Mouse (Mus musculus) c-Kit-positive CD71-positive TER-119-positive erythroid progenitor cells, embryonic 14.5 days (primary cell): ENCODE data around the gene Ccr4.
"Not testable (repeated sequence)": the region's sequence is repeated elsewhere in the genome, so short reads cannot be mapped to it uniquely, and the experiment has no call there.

Source experiments
- DNase-seq: peaks from one replicate; pipeline ENCODE4 v3.0.0-alpha.2; 2013; ENCODE audit warnings: low spot score

The Ccr4 gene

GRCm38 (mm10) chr9:114522041-114522440 lies 17.3 kb upstream of the Ccr4 start:
- DNase-seq = no peak

- not testable (repeated sequence) for DNase-seq
These were observed 15.8 kb upstream of the Ccr4 start for GRCm38 (mm10) chr9:114520529-114520928.

- DNase-seq = no peak
These were observed 14.2 kb upstream of the Ccr4 start for GRCm38 (mm10) chr9:114518812-114519477.

- no peak for DNase-seq
These were observed 13.3 kb upstream of the Ccr4 start for GRCm38 (mm10) chr9:114517924-114518497.

GRCm38 (mm10) chr9:114515364-114515763 lies 10.6 kb upstream of the Ccr4 start, which contains the start of gene C130032M10Rik:
TSS of gene C130032M10Rik (plus strand) at chr9:114515697.
- no peak for DNase-seq

- DNase-seq = no peak
These were observed 8.1 kb upstream of the Ccr4 start for GRCm38 (mm10) chr9:114512831-114513230.

- DNase-seq = no peak
These were observed 5.1 kb upstream of the Ccr4 start for GRCm38 (mm10) chr9:114509785-114510184.

GRCm38 (mm10) chr9:114507421-114507820 lies 2.7 kb upstream of the Ccr4 start:
- no peak for DNase-seq

GRCm38 (mm10) chr9:114506564-114506963 lies 1.8 kb upstream of the Ccr4 start:
- no peak for DNase-seq

- no peak for DNase-seq
These were observed 1.8 kb downstream of the Ccr4 start for GRCm38 (mm10) chr9:114502711-114503427.

- DNase-seq = no peak
These were observed 2.8 kb downstream of the Ccr4 start for GRCm38 (mm10) chr9:114501913-114502312.

- no peak for DNase-seq
These were observed 3.6 kb downstream of the Ccr4 start for GRCm38 (mm10) chr9:114501111-114501510.

- DNase-seq = peak; percentile 58
These were observed 4.8 kb downstream of the Ccr4 start for GRCm38 (mm10) chr9:114499783-114500515.

- DNase-seq = peak; percentile 64
These were observed 6.5 kb downstream of the Ccr4 start for GRCm38 (mm10) chr9:114498218-114498617.

- DNase-seq = no peak
These were observed 8.2 kb downstream of the Ccr4 start for GRCm38 (mm10) chr9:114496469-114496868.

- no peak for DNase-seq
These were observed 17.0 kb downstream of the Ccr4 start for GRCm38 (mm10) chr9:114487481-114488258.

- DNase-seq = no peak
These were observed 17.9 kb downstream of the Ccr4 start for GRCm38 (mm10) chr9:114486808-114487207.

- DNase-seq = no peak
These were observed 19.9 kb downstream of the Ccr4 start for GRCm38 (mm10) chr9:114484771-114485170.

- no peak for DNase-seq
These were observed 23.8 kb downstream of the Ccr4 start for GRCm38 (mm10) chr9:114480940-114481339.

- no peak for DNase-seq
These were observed 27.7 kb downstream of the Ccr4 start for GRCm38 (mm10) chr9:114477019-114477418.

- no peak for DNase-seq
These were observed 32.8 kb downstream of the Ccr4 start for GRCm38 (mm10) chr9:114471892-114472291.

GRCm38 (mm10) chr9:114468701-114469100 lies 36.0 kb downstream of the Ccr4 start:
- no peak for DNase-seq
